Mouse (Mus musculus): ENCODE measurements around the gene Bahcc1.

DNA sequence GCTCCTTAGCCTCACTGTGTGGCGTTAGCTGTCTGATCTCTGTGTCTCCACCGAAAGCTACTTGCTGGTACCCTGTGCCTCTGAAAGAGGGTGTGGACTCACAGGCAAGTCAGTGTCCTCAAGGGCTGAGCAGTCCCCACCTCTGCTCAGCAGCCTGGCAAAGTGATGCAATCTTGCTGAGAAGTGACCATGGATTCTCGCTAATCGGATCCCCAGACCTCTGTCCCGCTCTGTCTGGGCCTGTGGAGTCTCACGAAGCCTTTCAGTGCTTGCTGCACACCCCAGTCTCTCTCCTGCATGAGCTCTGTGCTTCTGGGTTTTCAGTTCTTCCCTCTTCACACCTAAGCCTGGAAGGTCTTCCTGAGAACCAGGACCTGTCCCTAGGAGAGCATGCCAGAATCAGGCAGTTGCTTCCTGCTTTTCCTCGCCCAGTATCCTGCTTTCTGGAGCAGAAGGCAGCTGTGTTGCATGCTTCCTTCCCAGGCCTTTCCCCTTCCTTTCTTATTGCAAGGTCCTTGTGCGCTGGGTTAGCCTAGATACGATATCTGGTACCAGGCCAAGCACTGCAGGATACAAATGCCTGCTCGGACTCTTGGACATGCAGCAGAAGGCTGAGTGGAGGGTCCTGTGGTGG is 15.5 kb downstream of the Bahcc1 start:
- no peak for TF ChIP-seq CTCF (IDR thresholded peaks at IDR 0.05; ENCODE audit: low read depth, low read length)
- no peak for TF ChIP-seq POLR2A (IDR thresholded peaks at IDR 0.05; ENCODE audit: extremely low read depth, insufficient read depth, low read length)

Data from liver, adult 2 months (tissue).